Mouse (Mus musculus) erythroid progenitor cell, adult 5-6 weeks (primary cell): Measurements from ENCODE around the gene 1700067P10Rik. TPM values are rescaled to one million over a fixed set of nuclear protein-coding genes. Genes with fewer than 3 reads are reported as not detected.

Experiments used
- ATAC-seq: replicated peaks from 2 replicates; pipeline ENCODE4 v1.8.0; 2016; ENCODE audit warnings: moderate number of reproducible peaks, mild to moderate bottlenecking, moderate TSS enrichment, inconsistent platforms; ENCODE audit not compliant: poor library complexity, low FRiP score, severe bottlenecking
- total RNA-seq, 2 experiments: library from RNA; stranded (forward) in 1 of 2; stranded (reverse) in 1 of 2; fragments of 150-400 nt in 1 of 2; fragments of 186-747, 209-891 nt in 1 of 2; gene quantifications; 2 replicates each; pipeline versions ENCODE4 v1.2.3 to v1.2.4; 2015 to 2017; ENCODE audit warnings: low replicate concordance in 2 of 2

1700067P10Rik gene
- total RNA-seq, 2 experiments from 2014 or later, result not detected

GRCm38 (mm10) chr17:48094820-48095680, 5.9 kb downstream of the 1700067P10Rik start:
- no peak for ATAC-seq

GRCm38 (mm10) chr17:48095718-48096121, 6.6 kb downstream of the 1700067P10Rik start:
- ATAC-seq, result no peak

- no peak for ATAC-seq
Observed at GRCm38 (mm10) chr17:48096321-48096720, 7.2 kb downstream of the 1700067P10Rik start.

- no peak for ATAC-seq
Observed at GRCm38 (mm10) chr17:48097011-48097742, 8.1 kb downstream of the 1700067P10Rik start.

- no peak for ATAC-seq
Observed at GRCm38 (mm10) chr17:48097743-48098527, 8.8 kb downstream of the 1700067P10Rik start.

- no peak for ATAC-seq
Observed at GRCm38 (mm10) chr17:48098528-48098890, 9.4 kb downstream of the 1700067P10Rik start.

GRCm38 (mm10) chr17:48099312-48099711, 10.2 kb downstream of the 1700067P10Rik start:
- no peak for ATAC-seq

- peak; percentile 83 for ATAC-seq
Observed at GRCm38 (mm10) chr17:48100441-48101417, 11.6 kb downstream of the 1700067P10Rik start.

GRCm38 (mm10) chr17:48107333-48107732, 18.2 kb downstream of the 1700067P10Rik start:
- no peak for ATAC-seq

- no peak for ATAC-seq
Observed at GRCm38 (mm10) chr17:48107862-48108261, 18.7 kb downstream of the 1700067P10Rik start.

GRCm38 (mm10) chr17:48108520-48108919, 19.4 kb downstream of the 1700067P10Rik start:
- ATAC-seq, result no peak

GRCm38 (mm10) chr17:48110547-48111287, 21.6 kb downstream of the 1700067P10Rik start:
- ATAC-seq, result no peak

- no peak for ATAC-seq
Observed at GRCm38 (mm10) chr17:48118570-48118969, 29.5 kb downstream of the 1700067P10Rik start.

GRCm38 (mm10) chr17:48119656-48120055, 30.5 kb downstream of the 1700067P10Rik start:
- peak; percentile 65; the same call in 1 of the 2 replicates for ATAC-seq

- no peak for ATAC-seq
Observed at GRCm38 (mm10) chr17:48120456-48120855, 31.3 kb downstream of the 1700067P10Rik start.

- no peak for ATAC-seq
Observed at GRCm38 (mm10) chr17:48132810-48133209, 43.7 kb downstream of the 1700067P10Rik start.
